Mouse (Mus musculus) cerebral cortex, adult 2 months (tissue): Measurements from ENCODE around the gene Magi1.

Source experiments
- WGBS: fragments of 180-500 bp; shearing (Covaris S2); methylation state at CpG from one replicate; pipeline ENCODE4 v1.1.7; 2018; 5-methylcytosine and 5-hydroxymethylcytosine counted together

Magi1 gene

GRCm38 (mm10) chr6:93727630-93728178, 556.0 kb downstream of the Magi1 start:
- 69% methylated on average over 15 of the region's 15 CpGs for WGBS

- 43% methylated on average over 7 of the region's 7 CpGs for WGBS
These were observed 556.8 kb downstream of the Magi1 start for GRCm38 (mm10) chr6:93726829-93727455.

- 92% methylated on average over 10 of the region's 10 CpGs for WGBS
These were observed 557.6 kb downstream of the Magi1 start for GRCm38 (mm10) chr6:93726121-93726520.

GRCm38 (mm10) chr6:93724749-93725148, 559.0 kb downstream of the Magi1 start:
- WGBS = 70% methylated on average over 7 of the region's 7 CpGs

- WGBS = 73% methylated on average over 2 of the region's 2 CpGs
These were observed 560.5 kb downstream of the Magi1 start for GRCm38 (mm10) chr6:93723226-93723625.

GRCm38 (mm10) chr6:93719532-93719931, 564.2 kb downstream of the Magi1 start:
- 75% methylated on average over 4 of the region's 4 CpGs for WGBS

GRCm38 (mm10) chr6:93718385-93718784, 565.3 kb downstream of the Magi1 start:
- 44% methylated on average over 5 of the region's 5 CpGs for WGBS

- 44% methylated on average over 7 of the region's 7 CpGs for WGBS
These were observed 565.8 kb downstream of the Magi1 start for GRCm38 (mm10) chr6:93717826-93718375.

GRCm38 (mm10) chr6:93716686-93717625, 566.8 kb downstream of the Magi1 start:
- WGBS = 18% methylated on average over 24 of the region's 24 CpGs

- 50% methylated on average over 24 of the region's 24 CpGs for WGBS
These were observed 568.2 kb downstream of the Magi1 start for GRCm38 (mm10) chr6:93715181-93716180.

GRCm38 (mm10) chr6:93704350-93704749, 579.4 kb downstream of the Magi1 start:
- 82% methylated on average over 5 of the region's 5 CpGs for WGBS

GRCm38 (mm10) chr6:93699436-93699835, 584.3 kb downstream of the Magi1 start:
- WGBS = 48% methylated on average over 13 of the region's 13 CpGs

GRCm38 (mm10) chr6:93697956-93698355, 585.8 kb downstream of the Magi1 start:
- 46% methylated on average over 5 of the region's 5 CpGs for WGBS

- 80% methylated on average over 17 of the region's 17 CpGs for WGBS
These were observed 605.0 kb downstream of the Magi1 start for GRCm38 (mm10) chr6:93678766-93679165.

- 65% methylated on average over 2 of the region's 2 CpGs for WGBS
These were observed 617.0 kb downstream of the Magi1 start for GRCm38 (mm10) chr6:93666731-93667130.

GRCm38 (mm10) chr6:93665056-93665805, 618.5 kb downstream of the Magi1 start:
- WGBS = 92% methylated on average over 12 of the region's 12 CpGs

- 48% methylated on average over 1 of the region's 1 CpGs for WGBS
These were observed 622.6 kb downstream of the Magi1 start for GRCm38 (mm10) chr6:93661139-93661538.

- 59% methylated on average over 8 of the region's 8 CpGs for WGBS
These were observed 624.2 kb downstream of the Magi1 start for GRCm38 (mm10) chr6:93659534-93659933.

- 45% methylated on average over 13 of the region's 13 CpGs for WGBS
These were observed 626.3 kb downstream of the Magi1 start for GRCm38 (mm10) chr6:93657187-93657974.
